In genomic region chr5:107276186-107276585, GRCm38 (mm10) we compare ENCODE assay signal across 19 mouse cellular contexts. TPM values are rescaled to one million over a fixed set of nuclear protein-coding genes. Genes with fewer than 3 reads are reported as not detected.
DNase-seq lines count a peak whose midpoint lies in the region; ATAC-seq and TF ChIP-seq lines count a peak whose summit lies in the region.
"Had no signal": no experiment of that assay in that cellular context is flagged by ENCODE, and none has a peak within 500 bp of the region (broad histone marks: within the 10 kb centered on the region; RNA-seq: fewer than 3 reads in every experiment).

No protein-coding gene starts in this region.

- 0 out of 2 replicates have a peak, but pooled peaks cover 7% of the 10 kb centered on the region for H3K36me3 ChIP-seq in heart, embryonic 16.5 days (ENCODE audit: control insufficient read depth, insufficient read depth)
- 0 out of 2 replicates have a peak, but pooled peaks cover 5% of the 10 kb centered on the region for H3K36me3 ChIP-seq in heart, postnatal 0 days (replicated peaks; ENCODE audit: control insufficient read depth, insufficient read depth, low read length)
- no peaks in the 10 kb centered on the region for H3K36me3 ChIP-seq in stomach, embryonic 16.5 days (ENCODE audit: control insufficient read depth, insufficient read depth, low read length)
- H3K36me3 ChIP-seq: forebrain, embryonic 10.5 days; hindbrain, embryonic 10.5 days; liver, embryonic 15.5 days; neural tube, embryonic 12.5 days had no signal

- no peak overlapping the region for H3K9ac ChIP-seq in heart, embryonic 16.5 days (ENCODE audit: low read length)
- H3K9ac ChIP-seq in heart, postnatal 0 days (replicated peaks; ENCODE audit: low read depth, low read length), result no peak overlapping the region
- no peak overlapping the region for H3K9ac ChIP-seq in stomach, embryonic 16.5 days (ENCODE audit: low read length)
- H3K9ac ChIP-seq: embryonic facial prominence, embryonic 13.5 days; liver, embryonic 15.5 days; neural tube, embryonic 12.5 days had no signal

- no peak for TF ChIP-seq CTCF in gastrocnemius, adult 2 months (IDR thresholded peaks at IDR 0.05)
- no peak for TF ChIP-seq CTCF in heart, postnatal 0 days (IDR thresholded peaks at IDR 0.05; ENCODE audit: low read depth)

- no peak for ATAC-seq in heart, embryonic 16.5 days (replicated peaks; ENCODE audit: extremely low read depth, insufficient read depth, low FRiP score)
- peak; percentile 56; the same call in 1 of the 2 replicates for ATAC-seq in heart, postnatal 0 days (ENCODE audit: insufficient read depth, low read depth)
- peak; percentile 27; the same call in 1 of the 2 replicates for ATAC-seq in stomach, embryonic 16.5 days (ENCODE audit: insufficient read depth, low FRiP score)

- intact Hi-C loops in gastrocnemius, adult 2 months (cut with DNase I), result no loop called here
- intact Hi-C loops in gastrocnemius, postnatal 14 days (cut with DNase I; ENCODE audit: low total_unique reads), result no loop called here
- intact Hi-C loops in heart, postnatal 10 days (cut with DNase I), result no loop called here

- H3K4me1 ChIP-seq in heart, embryonic 16.5 days (ENCODE audit: control insufficient read depth, insufficient read depth, low read length), result peaks cover 21% of the 10 kb centered on the region
- H3K4me1 ChIP-seq in heart, postnatal 0 days (ENCODE audit: control insufficient read depth, insufficient read depth), result peaks cover 21% of the 10 kb centered on the region; the same call in 1 of the 2 replicates
- peaks cover 45% of the 10 kb centered on the region for H3K4me1 ChIP-seq in stomach, embryonic 16.5 days (ENCODE audit: control insufficient read depth, insufficient read depth, low read length)

- no peak for TF ChIP-seq EP300 in heart, postnatal 0 days (IDR thresholded peaks at IDR 0.05; ENCODE audit: low read depth)

- no peak for DNase-seq in gastrocnemius, adult 2 months
- DNase-seq in gastrocnemius, postnatal 14 days, result no peak
- DNase-seq in heart, postnatal 10 days, result no peak
- no peak for DNase-seq in heart, postnatal 0 days (ENCODE audit: low spot score)
- no peak for DNase-seq in adipocyte (ENCODE audit: low spot score)
- DNase-seq in left cerebral cortex, adult 9 months (ENCODE audit: low spot score in 2 of 2), result no peak
- DNase-seq: adrenal gland, adult 8-10 months; cerebellum, adult 18-20 months; gastrocnemius, postnatal 10 days; left cerebral cortex, postnatal 4 days; right cerebral cortex, postnatal 25 days; thymus, postnatal 36 days had no signal

- peak overlapping the region; percentile 40 for H3K27ac ChIP-seq in gastrocnemius, adult 2 months
- H3K27ac ChIP-seq in heart, embryonic 16.5 days (ENCODE audit: low read length), result peak overlapping the region; percentile 58
- H3K27ac ChIP-seq in heart, postnatal 0 days (ENCODE audit: low read depth), result peak overlapping the region; percentile 71
- H3K27ac ChIP-seq in stomach, embryonic 16.5 days (ENCODE audit: low read length), result peak overlapping the region; percentile 59
- H3K27ac ChIP-seq: embryonic facial prominence, embryonic 13.5 days; forebrain, embryonic 10.5 days; hindbrain, embryonic 10.5 days; liver, embryonic 15.5 days; neural tube, embryonic 12.5 days had no signal

- H3K27me3 ChIP-seq in heart, embryonic 16.5 days (ENCODE audit: control insufficient read depth, insufficient read depth, low read length), result no peaks in the 10 kb centered on the region
- H3K27me3 ChIP-seq in heart, postnatal 0 days (ENCODE audit: control insufficient read depth, insufficient read depth, low read length), result no peaks in the 10 kb centered on the region
- no peaks in the 10 kb centered on the region for H3K27me3 ChIP-seq in stomach, embryonic 16.5 days (ENCODE audit: control insufficient read depth, insufficient read depth, low read length)
- H3K27me3 ChIP-seq: embryonic facial prominence, embryonic 13.5 days; liver, embryonic 15.5 days; neural tube, embryonic 12.5 days had no signal

- no peak overlapping the region for H3K4me3 ChIP-seq in gastrocnemius, adult 2 months
- H3K4me3 ChIP-seq in heart, embryonic 16.5 days (ENCODE audit: low read length), result no peak overlapping the region
- H3K4me3 ChIP-seq in heart, postnatal 0 days (ENCODE audit: low read depth, low read length), result no peak overlapping the region
- H3K4me3 ChIP-seq in stomach, embryonic 16.5 days (replicated peaks; ENCODE audit: low read length), result no peak overlapping the region
- H3K4me3 ChIP-seq: embryonic facial prominence, embryonic 13.5 days; forebrain, embryonic 10.5 days; hindbrain, embryonic 10.5 days; liver, embryonic 15.5 days; neural tube, embryonic 12.5 days had no signal

- peaks cover 4% of the 10 kb centered on the region; the same call in 1 of the 2 replicates for H3K9me3 ChIP-seq in heart, embryonic 16.5 days (replicated peaks; ENCODE audit: control insufficient read depth, low read length)
- H3K9me3 ChIP-seq in heart, postnatal 0 days (replicated peaks; ENCODE audit: control insufficient read depth, low read length), result peaks cover 7% of the 10 kb centered on the region; the same call in 1 of the 2 replicates
- no peaks in the 10 kb centered on the region for H3K9me3 ChIP-seq in stomach, embryonic 16.5 days (replicated peaks; ENCODE audit: control insufficient read depth, low read length)
- H3K9me3 ChIP-seq: embryonic facial prominence, embryonic 13.5 days; hindbrain, embryonic 10.5 days; liver, embryonic 15.5 days had no signal

- H3K4me2 ChIP-seq in heart, embryonic 16.5 days (ENCODE audit: low read depth, low read length), result no peak overlapping the region
- H3K4me2 ChIP-seq in heart, postnatal 0 days (ENCODE audit: low read depth, low read length), result no peak overlapping the region
- no peak overlapping the region for H3K4me2 ChIP-seq in stomach, embryonic 16.5 days (ENCODE audit: low read depth, low read length)
- H3K4me2 ChIP-seq: embryonic facial prominence, embryonic 13.5 days; liver, embryonic 15.5 days; neural tube, embryonic 12.5 days had no signal

- 24% methylated on average over 3 of the region's 3 CpGs for WGBS in heart, embryonic 16.5 days
- WGBS in heart, postnatal 0 days, result 19% methylated on average over 3 of the region's 3 CpGs
- WGBS in stomach, embryonic 16.5 days, result 38% methylated on average over 3 of the region's 3 CpGs

RNA-seq across cellular contexts. Expression of gene Tgfbr3, which starts 13.2 kb away (rescaled TPM):
- 10 to 100 TPM; 20.5 to 22.9 TPM for total RNA-seq in gastrocnemius, adult 2 months (2021)
- total RNA-seq in gastrocnemius, postnatal 14 days (2021), result 10 to 100 TPM; 31.6 to 32.7 TPM
- 20.1 and 23.2 TPM in 2 replicates for polyA plus RNA-seq in heart, embryonic 16.5 days (2015; fragmentation: Nextera tagmentation; extraction: Ambion mirVana)
- 10 to 100 TPM; 42.6 to 52.0 TPM for total RNA-seq in heart, postnatal 10 days (2021)
- total RNA-seq in heart, postnatal 0 days (2014; rRNA removed; ENCODE audit: low replicate concordance), result 59.7 and 60.6 TPM in 2 replicates
- 11.8 TPM in 2 replicates for polyA plus RNA-seq in heart, postnatal 0 days (2015; fragmentation: Nextera tagmentation; extraction: Ambion mirVana)
- 29.5 and 31.1 TPM in 2 replicates for polyA plus RNA-seq in stomach, embryonic 16.5 days (2015; fragmentation: Nextera tagmentation; extraction: Ambion mirVana)

RNA-seq across cellular contexts. Expression of gene Brdt, which starts 54.8 kb away (rescaled TPM):
- 1 to 10 TPM; 2.1 to 2.3 TPM for total RNA-seq in gastrocnemius, adult 2 months (2021)
- 1 to 10 TPM; 2.4 TPM for total RNA-seq in gastrocnemius, postnatal 14 days (2021)
- 0.76 and 0.96 TPM in 2 replicates for polyA plus RNA-seq in heart, embryonic 16.5 days (2015; fragmentation: Nextera tagmentation; extraction: Ambion mirVana)
- 1 to 10 TPM; 1.0 to 1.2 TPM for total RNA-seq in heart, postnatal 10 days (2021)
- total RNA-seq in heart, postnatal 0 days (2014; rRNA removed; ENCODE audit: low replicate concordance), result 1.1 TPM in 1 of 2 replicates, not detected in the other
- polyA plus RNA-seq in heart, postnatal 0 days (2015; fragmentation: Nextera tagmentation; extraction: Ambion mirVana), result 0.58 and 0.70 TPM in 2 replicates
- 2.2 and 2.4 TPM in 2 replicates for polyA plus RNA-seq in stomach, embryonic 16.5 days (2015; fragmentation: Nextera tagmentation; extraction: Ambion mirVana)
